Comparison of ENCODE assay signal across 8 mouse cellular contexts in genomic region chr3:51358660-51359557, GRCm38 (mm10). TPM values are rescaled to one million over a fixed set of nuclear protein-coding genes. Genes with fewer than 3 reads are reported as not detected.
DNase-seq lines count a peak whose midpoint lies in the region; ATAC-seq lines count a peak whose summit lies in the region.

No protein-coding gene starts in this region.

- H3K9me3 ChIP-seq in embryonic facial prominence, embryonic 15.5 days (replicated peaks): no peaks in the 10 kb centered on the region
- H3K9me3 ChIP-seq in heart, embryonic 10.5 days: no peaks in the 10 kb centered on the region
- H3K9me3 ChIP-seq in liver, embryonic 12.5 days (replicated peaks): no peaks in the 10 kb centered on the region
- H3K9me3 ChIP-seq in stomach, embryonic 14.5 days (ENCODE audit: control insufficient read depth, low read depth, low read length): no peaks in the 10 kb centered on the region

- under 1% methylated on average over 50 of the region's 50 CpGs for WGBS in embryonic facial prominence, embryonic 15.5 days
- WGBS in heart, embryonic 10.5 days: under 1% methylated on average over 50 of the region's 50 CpGs
- WGBS in liver, embryonic 12.5 days (ENCODE audit: insufficient replicate concordance): under 1% methylated on average over 50 of the region's 50 CpGs
- under 1% methylated on average over 49 of the region's 50 CpGs for WGBS in stomach, embryonic 14.5 days

- peak; percentile 79 for ATAC-seq in embryonic facial prominence, embryonic 15.5 days (ENCODE audit: insufficient number of reproducible peaks, low FRiP score, low TSS enrichment, low read depth)
- peak; percentile 75 for ATAC-seq in liver, embryonic 12.5 days
- peak; percentile 52 for ATAC-seq in monocyte, adult 5-6 weeks (replicated peaks; ENCODE audit: insufficient number of reproducible peaks, low FRiP score, low TSS enrichment, poor library complexity, severe bottlenecking)
- ATAC-seq in stomach, embryonic 14.5 days (ENCODE audit: insufficient number of reproducible peaks, insufficient read depth, low FRiP score, low read depth): peak; percentile 80

- H3K4me2 ChIP-seq in embryonic facial prominence, embryonic 15.5 days (replicated peaks): peak overlapping the region; percentile 68
- H3K4me2 ChIP-seq in liver, embryonic 12.5 days: peak overlapping the region; percentile 81
- H3K4me2 ChIP-seq in stomach, embryonic 14.5 days (replicated peaks; ENCODE audit: low read depth, low read length): peak overlapping the region; percentile 77

- H3K27me3 ChIP-seq in embryonic facial prominence, embryonic 15.5 days: no peaks in the 10 kb centered on the region
- 0 out of 2 replicates have a peak, but pooled peaks cover 5% of the 10 kb centered on the region for H3K27me3 ChIP-seq in heart, embryonic 10.5 days (ENCODE audit: insufficient read depth, poor library complexity, severe bottlenecking)
- 0 out of 2 replicates have a peak, but pooled peaks cover 4% of the 10 kb centered on the region for H3K27me3 ChIP-seq in liver, embryonic 12.5 days (replicated peaks)
- H3K27me3 ChIP-seq in stomach, embryonic 14.5 days (ENCODE audit: control insufficient read depth, insufficient read depth, low read length): no peaks in the 10 kb centered on the region

- peak; percentile 91 to 93 for DNase-seq in B cell, adult 2 months
- peak; percentile 69 for DNase-seq in adrenal gland, adult 8-10 months
- peak; percentile 95 for DNase-seq in heart, embryonic 10.5 days (ENCODE audit: low spot score)
- peak; percentile 38 for DNase-seq in kidney, adult 9 months

- H3K4me3 ChIP-seq in embryonic facial prominence, embryonic 15.5 days (replicated peaks): peak overlapping the region; percentile 63
- H3K4me3 ChIP-seq in heart, embryonic 10.5 days: peak overlapping the region; percentile 81
- H3K4me3 ChIP-seq in liver, embryonic 12.5 days: peak overlapping the region; percentile 67
- peak overlapping the region; percentile 66 for H3K4me3 ChIP-seq in stomach, embryonic 14.5 days (ENCODE audit: low read depth, low read length)

- no peaks in the 10 kb centered on the region for H3K36me3 ChIP-seq in embryonic facial prominence, embryonic 15.5 days
- H3K36me3 ChIP-seq in heart, embryonic 10.5 days: no peaks in the 10 kb centered on the region
- H3K36me3 ChIP-seq in liver, embryonic 12.5 days: no peaks in the 10 kb centered on the region
- no peaks in the 10 kb centered on the region for H3K36me3 ChIP-seq in stomach, embryonic 14.5 days (ENCODE audit: control insufficient read depth, insufficient read depth, low read length)

- H3K9ac ChIP-seq in embryonic facial prominence, embryonic 15.5 days: peak overlapping the region; percentile 31
- H3K9ac ChIP-seq in liver, embryonic 12.5 days: peak overlapping the region; percentile 78
- peak overlapping the region; percentile 45 for H3K9ac ChIP-seq in stomach, embryonic 14.5 days (replicated peaks; ENCODE audit: low read depth, low read length)

- H3K27ac ChIP-seq in embryonic facial prominence, embryonic 15.5 days (replicated peaks): peak overlapping the region; percentile 74
- peak overlapping the region; percentile 85 for H3K27ac ChIP-seq in heart, embryonic 10.5 days
- H3K27ac ChIP-seq in liver, embryonic 12.5 days: peak overlapping the region; percentile 78
- H3K27ac ChIP-seq in stomach, embryonic 14.5 days (ENCODE audit: low read length): 0 out of 2 replicates have a peak overlapping the region, but pooled peaks have one; percentile 10

- H3K4me1 ChIP-seq in embryonic facial prominence, embryonic 15.5 days: 0 out of 2 replicates have a peak, but pooled peaks cover 10% of the 10 kb centered on the region
- H3K4me1 ChIP-seq in heart, embryonic 10.5 days: peaks cover 10% of the 10 kb centered on the region
- H3K4me1 ChIP-seq in liver, embryonic 12.5 days: peaks cover 43% of the 10 kb centered on the region
- H3K4me1 ChIP-seq in stomach, embryonic 14.5 days (ENCODE audit: control insufficient read depth, insufficient read depth, low read length): no peaks in the 10 kb centered on the region

RNA-seq across cellular contexts. Expression of gene Elf2, which starts 18.4 kb away (rescaled TPM):
- total RNA-seq in adrenal gland, adult 8-10 months (2022): 10 to 100 TPM; 57.5 to 93.6 (median 80.2) TPM
- 60.8 and 71.0 TPM in 2 replicates for polyA plus RNA-seq in embryonic facial prominence, embryonic 15.5 days (2015; fragmentation: Nextera tagmentation; extraction: Ambion mirVana)
- 40.1 and 43.5 TPM in 2 replicates for polyA plus RNA-seq in heart, embryonic 10.5 days (2016; fragmentation: Nextera tagmentation; extraction: Ambion mirVana)
- 21.8 and 24.6 TPM in 2 replicates for polyA plus RNA-seq in liver, embryonic 12.5 days (2016; fragmentation: Nextera tagmentation; extraction: Ambion mirVana)
- 183 to 185 TPM (median 183 TPM) in 3 replicates for total RNA-seq in monocyte, adult 5-6 weeks (2017)
- 61.1 and 72.6 TPM in 2 replicates for polyA plus RNA-seq in stomach, embryonic 14.5 days (2014; fragmentation: Nextera tagmentation; extraction: Ambion mirVana)

RNA-seq across cellular contexts. Expression of gene Mgarp, which starts 37.6 kb away (rescaled TPM):
- 1,000 to 10,000 TPM in 3 of 4 experiments, 100 to 1,000 TPM in 1; 688 to 1,713 (median 1,219) TPM for total RNA-seq in adrenal gland, adult 8-10 months (2022)
- 4.8 and 5.7 TPM in 2 replicates for polyA plus RNA-seq in embryonic facial prominence, embryonic 15.5 days (2015; fragmentation: Nextera tagmentation; extraction: Ambion mirVana)
- polyA plus RNA-seq in heart, embryonic 10.5 days (2016; fragmentation: Nextera tagmentation; extraction: Ambion mirVana): 20.6 and 21.1 TPM in 2 replicates
- 1.3 and 1.7 TPM in 2 replicates for polyA plus RNA-seq in liver, embryonic 12.5 days (2016; fragmentation: Nextera tagmentation; extraction: Ambion mirVana)
- total RNA-seq in monocyte, adult 5-6 weeks (2017): 1.5 TPM in 1 of 3 replicates, not detected in the others
- 2.9 and 3.0 TPM in 2 replicates for polyA plus RNA-seq in stomach, embryonic 14.5 days (2014; fragmentation: Nextera tagmentation; extraction: Ambion mirVana)

RNA-seq across cellular contexts. Expression of gene Ndufc1, which starts 49.9 kb away (rescaled TPM):
- 100 to 1,000 TPM; 425 to 852 (median 611) TPM for total RNA-seq in adrenal gland, adult 8-10 months (2022)
- polyA plus RNA-seq in embryonic facial prominence, embryonic 15.5 days (2015; fragmentation: Nextera tagmentation; extraction: Ambion mirVana): 613 and 635 TPM in 2 replicates
- 874 and 1,125 TPM in 2 replicates for polyA plus RNA-seq in heart, embryonic 10.5 days (2016; fragmentation: Nextera tagmentation; extraction: Ambion mirVana)
- 539 and 560 TPM in 2 replicates for polyA plus RNA-seq in liver, embryonic 12.5 days (2016; fragmentation: Nextera tagmentation; extraction: Ambion mirVana)
- total RNA-seq in monocyte, adult 5-6 weeks (2017): 31.4 to 81.5 TPM (median 60.3 TPM) in 3 replicates
- polyA plus RNA-seq in stomach, embryonic 14.5 days (2014; fragmentation: Nextera tagmentation; extraction: Ambion mirVana): 674 and 700 TPM in 2 replicates

RNA-seq across cellular contexts. Expression of gene Naa15, which starts 56.0 kb away (rescaled TPM):
- 10 to 100 TPM; 53.1 to 65.3 (median 59.3) TPM for total RNA-seq in adrenal gland, adult 8-10 months (2022)
- 40.6 and 41.4 TPM in 2 replicates for polyA plus RNA-seq in embryonic facial prominence, embryonic 15.5 days (2015; fragmentation: Nextera tagmentation; extraction: Ambion mirVana)
- 52.2 and 58.3 TPM in 2 replicates for polyA plus RNA-seq in heart, embryonic 10.5 days (2016; fragmentation: Nextera tagmentation; extraction: Ambion mirVana)
- polyA plus RNA-seq in liver, embryonic 12.5 days (2016; fragmentation: Nextera tagmentation; extraction: Ambion mirVana): 41.9 and 49.9 TPM in 2 replicates
- total RNA-seq in monocyte, adult 5-6 weeks (2017): 61.2 to 95.8 TPM (median 67.4 TPM) in 3 replicates
- polyA plus RNA-seq in stomach, embryonic 14.5 days (2014; fragmentation: Nextera tagmentation; extraction: Ambion mirVana): 41.5 and 45.7 TPM in 2 replicates

Comparison
In these comparisons a context has a peak if more than half of its experiments do, and no peak if none do; other contexts are left out.
1. Peak in every context shown above with its lines: DNase-seq, ATAC-seq, H3K4me3 ChIP-seq and H3K27ac ChIP-seq.
2. DNase-seq: peak in every context shown above with its lines; median percentile 95 in heart, embryonic 10.5 days; 92 in B cell, adult 2 months; 69 in adrenal gland, adult 8-10 months; 38 in kidney, adult 9 months.
3. H3K27ac ChIP-seq: peak in every context shown above with its lines; median percentile 85 in heart, embryonic 10.5 days; 78 in liver, embryonic 12.5 days; 74 in embryonic facial prominence, embryonic 15.5 days; 10 in stomach, embryonic 14.5 days.